Mouse (Mus musculus) left cerebral cortex, postnatal 10 days (tissue): ENCODE results near the gene Fanca. TPM values are rescaled to one million over a fixed set of nuclear protein-coding genes. Genes with fewer than 3 reads are reported as not detected.

Experiments used
- DNase-seq, 2 experiments: peaks; one replicate each; pipeline ENCODE4 v3.0.0; 2021 to 2022; ENCODE audit warnings: low spot score in 2 of 2, mixed read lengths in 1 of 2; ENCODE audit errors: extremely low spot score in 1 of 2
- intact Hi-C: fragments of 180-260 bp; cut with DNase I; formaldehyde crosslinking; loops from one replicate; pipeline ENCODE4 v1.15.1; 2025
- total RNA-seq, 2 experiments: library from RNA; stranded (reverse); gene quantifications; 2 replicates each; pipeline ENCODE4 v1.2.3; 2021

Fanca gene
- total RNA-seq = 1 to 10 TPM; 4.0 to 4.1 TPM

DNA sequence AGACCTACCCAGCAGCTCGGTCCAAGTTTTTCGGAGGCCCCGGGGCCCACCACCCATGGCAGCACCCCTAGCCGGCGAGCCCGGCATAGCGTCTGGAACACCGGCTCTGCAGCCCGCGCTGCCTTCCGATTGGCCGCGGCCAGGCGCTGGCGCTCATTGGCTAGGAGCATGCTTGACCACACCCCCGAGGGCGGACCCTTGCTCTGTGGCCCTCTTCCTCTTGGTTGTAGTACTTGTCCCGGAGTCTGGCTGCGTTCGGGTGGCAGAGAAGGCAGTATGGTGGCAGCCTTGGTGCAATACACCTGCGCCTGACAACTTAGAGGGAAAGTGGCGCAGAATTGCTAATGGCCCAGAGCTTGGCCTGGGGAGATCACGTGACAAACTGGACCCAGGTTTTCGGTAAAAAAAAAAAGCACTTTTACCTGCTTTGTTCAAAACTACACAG lies at the start of gene Fanca:
Gene Fanca (minus strand): TSS at position 110 of the 445 bp plus-strand sequence.
- intact Hi-C loops = loop anchor here (5.0 kb wide), 1 partner anchor 44 kb away; no protein-coding TSS in a partner anchor
- DNase-seq = peak; percentile 89 to 96

DNA sequence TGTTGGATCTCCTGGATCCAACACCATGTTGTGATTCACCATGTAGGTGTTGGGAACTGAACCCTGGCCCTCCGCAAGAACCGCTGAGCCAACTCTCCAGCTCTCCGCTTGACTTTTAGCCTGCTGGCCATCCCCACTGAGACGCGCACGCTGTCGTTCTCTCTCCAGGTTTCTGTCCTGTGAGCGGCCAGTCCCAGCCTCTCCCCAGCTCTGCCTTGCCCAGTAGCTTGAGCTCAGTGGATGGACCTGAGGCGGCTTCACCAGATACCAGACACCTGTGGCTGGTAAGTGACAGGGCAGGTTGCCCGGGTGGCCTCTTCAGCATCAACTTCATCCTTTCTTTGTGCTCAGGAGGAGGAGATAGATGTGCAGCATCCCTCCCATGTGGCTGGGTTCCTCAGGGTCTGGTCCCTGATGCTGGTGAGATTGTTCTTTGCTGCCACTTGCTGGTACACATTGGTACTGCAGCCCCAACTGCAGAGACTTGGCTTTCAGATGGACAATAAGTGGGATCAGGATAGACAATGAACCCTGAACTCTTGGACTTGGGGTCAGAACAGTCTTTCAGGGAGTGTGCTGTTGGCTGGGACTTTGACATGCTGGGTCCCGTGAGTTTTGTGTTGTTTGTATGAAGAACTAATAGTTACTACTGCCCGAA lies 42.8 kb upstream of the Fanca start:
- peak; percentile 77 to 79 for DNase-seq
- intact Hi-C loops = loop anchor here (5.0 to 10.0 kb wide), 2 partner anchors 44 to 106 kb away; partner anchors contain the start of genes Fanca, Vps9d1 and Zfp276

DNA sequence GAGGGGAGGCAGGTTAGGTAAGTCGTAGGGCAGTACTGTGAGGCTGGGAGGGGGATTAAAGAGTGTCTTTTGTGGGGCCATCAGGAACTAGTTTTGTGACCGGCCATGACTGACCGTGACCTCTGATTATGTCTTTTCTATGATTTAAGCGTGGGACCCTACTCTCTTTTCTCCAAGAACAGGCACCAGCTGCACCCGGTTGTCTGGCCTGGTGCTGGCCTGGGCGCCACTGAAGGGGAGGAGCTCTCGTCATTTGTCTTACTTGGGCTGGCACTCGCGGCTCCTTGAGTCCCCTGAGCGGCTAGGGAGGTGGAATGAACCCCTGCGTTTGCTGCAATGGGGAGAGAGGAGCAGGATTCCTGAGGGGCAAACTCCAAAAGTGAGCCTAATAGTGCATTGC lies 34.8 kb upstream of the Fanca start:
- intact Hi-C loops = no loop called here
- DNase-seq = no peak

GRCm38 (mm10) chr8:123352786-123353185 lies 34.4 kb upstream of the Fanca start:
- intact Hi-C loops = no loop called here
- peak in 1 of 2 experiments; percentile 70 for DNase-seq

- intact Hi-C loops = no loop called here
- DNase-seq = no peak
Observed at GRCm38 (mm10) chr8:123352118-123352517, 33.7 kb upstream of the Fanca start.

DNA sequence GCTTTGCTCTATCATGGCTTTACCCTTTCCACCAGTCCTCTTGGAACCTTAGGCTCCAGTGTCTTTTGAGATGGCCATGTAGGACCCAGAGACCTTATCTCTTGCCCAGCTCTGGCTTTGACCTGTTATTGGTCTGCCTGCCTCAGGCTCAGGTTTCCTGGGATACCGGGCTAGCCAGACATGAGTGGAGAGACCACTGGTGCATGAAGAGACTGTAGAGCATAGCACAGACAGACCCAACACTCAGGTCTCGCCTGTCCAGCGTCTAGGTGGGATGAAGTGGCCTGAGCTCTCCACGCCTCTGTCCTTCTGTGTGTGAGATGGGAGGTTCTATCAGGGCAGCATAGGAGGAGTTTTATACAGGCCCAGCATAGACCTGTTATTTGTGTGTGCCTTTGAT lies 30.7 kb upstream of the Fanca start:
- no peak for DNase-seq
- intact Hi-C loops = no loop called here

GRCm38 (mm10) chr8:123348237-123348843 lies 30.0 kb upstream of the Fanca start:
- intact Hi-C loops = no loop called here
- DNase-seq = peak; percentile 50 to 84

DNA sequence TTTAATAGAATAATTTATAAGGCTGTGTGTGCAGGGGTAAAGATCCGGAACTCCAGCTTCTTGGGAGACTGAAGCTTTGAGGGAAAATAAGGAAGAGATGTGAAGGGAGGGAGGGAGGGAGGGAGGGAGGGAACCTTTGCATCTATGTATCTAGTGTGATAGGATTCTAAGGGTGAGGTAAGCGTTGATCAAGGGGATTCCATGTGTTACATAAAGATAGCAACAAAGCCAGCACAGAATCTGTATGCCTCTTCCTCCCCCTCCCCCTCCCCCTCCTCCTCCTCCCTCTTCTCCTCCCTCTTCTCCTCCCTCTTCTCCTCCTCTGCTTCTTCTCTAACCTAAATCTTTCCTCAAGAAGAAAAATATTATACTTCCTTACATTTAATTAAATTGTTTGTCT lies 28.9 kb upstream of the Fanca start:
- intact Hi-C loops = no loop called here
- no peak for DNase-seq

- DNase-seq = no peak
- intact Hi-C loops = no loop called here
Observed at GRCm38 (mm10) chr8:123345856-123346255, 27.5 kb upstream of the Fanca start.

DNA sequence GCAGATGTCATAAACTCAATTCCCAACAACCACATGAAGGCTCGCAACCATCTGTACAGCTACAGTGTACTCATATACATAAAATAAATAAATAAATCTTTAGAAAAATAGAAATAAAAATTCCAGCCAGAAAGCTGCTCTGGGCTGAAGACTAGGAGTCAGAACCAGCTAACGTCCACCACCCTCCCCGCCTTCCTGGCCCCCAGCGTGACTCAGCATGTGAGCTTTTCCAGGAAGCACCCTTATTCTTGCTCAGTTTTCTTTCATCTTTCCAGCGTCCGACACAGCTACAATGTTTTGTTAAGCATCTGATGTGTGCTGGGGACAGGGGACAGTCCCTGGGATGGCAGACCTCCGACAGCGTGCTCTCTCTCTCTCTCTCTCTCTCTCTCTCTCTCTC lies 26.8 kb upstream of the Fanca start:
- intact Hi-C loops = no loop called here

DNA sequence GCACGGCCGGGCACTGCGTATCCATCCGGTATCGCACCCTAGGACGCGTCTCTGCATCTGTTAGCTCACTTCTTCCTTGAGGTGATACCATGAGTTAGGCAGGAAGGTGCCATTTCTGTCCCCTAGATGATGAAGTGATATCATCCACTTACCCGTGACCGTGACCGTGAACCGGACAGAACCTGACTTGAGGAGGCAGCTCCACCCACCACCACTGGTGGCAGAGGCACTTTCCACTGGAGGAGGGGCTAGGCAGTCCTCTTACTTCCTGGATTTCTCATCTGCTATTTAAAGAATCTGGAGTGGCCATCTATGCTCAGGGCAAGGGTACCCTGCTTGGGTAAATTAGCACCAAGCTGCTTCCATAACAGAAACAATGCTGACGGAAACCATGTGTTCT lies 25.0 kb upstream of the Fanca start:
- no peak for DNase-seq
- intact Hi-C loops = no loop called here

More for the DNA sequence above, 26.8 kb upstream of the Fanca start:
- no peak for DNase-seq

DNA sequence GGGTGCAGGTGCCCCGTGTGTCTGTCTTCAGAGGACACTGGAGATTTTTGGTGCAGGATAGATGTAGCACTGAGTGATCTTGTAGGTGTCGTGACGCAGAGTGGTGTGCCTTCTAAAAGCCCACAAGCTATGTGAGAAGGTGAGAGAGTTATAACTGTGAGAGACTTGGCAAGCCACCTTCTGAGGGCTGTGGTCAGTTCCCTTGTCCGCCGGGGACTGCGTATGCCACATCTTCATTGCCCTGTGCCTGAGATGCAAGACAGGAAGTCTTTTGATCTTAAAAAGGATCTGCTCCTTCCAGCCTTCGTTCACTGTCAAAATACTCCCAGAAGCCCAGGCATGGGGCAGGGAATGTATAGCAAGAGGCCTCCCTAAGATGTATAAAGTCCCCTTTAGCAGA lies 24.5 kb upstream of the Fanca start:
- DNase-seq = no peak
- intact Hi-C loops = no loop called here

GRCm38 (mm10) chr8:123342253-123342652 lies 23.9 kb upstream of the Fanca start:
- no peak for DNase-seq
- intact Hi-C loops = no loop called here

GRCm38 (mm10) chr8:123341040-123342015 lies 23.0 kb upstream of the Fanca start:
- intact Hi-C loops = no loop called here

DNA sequence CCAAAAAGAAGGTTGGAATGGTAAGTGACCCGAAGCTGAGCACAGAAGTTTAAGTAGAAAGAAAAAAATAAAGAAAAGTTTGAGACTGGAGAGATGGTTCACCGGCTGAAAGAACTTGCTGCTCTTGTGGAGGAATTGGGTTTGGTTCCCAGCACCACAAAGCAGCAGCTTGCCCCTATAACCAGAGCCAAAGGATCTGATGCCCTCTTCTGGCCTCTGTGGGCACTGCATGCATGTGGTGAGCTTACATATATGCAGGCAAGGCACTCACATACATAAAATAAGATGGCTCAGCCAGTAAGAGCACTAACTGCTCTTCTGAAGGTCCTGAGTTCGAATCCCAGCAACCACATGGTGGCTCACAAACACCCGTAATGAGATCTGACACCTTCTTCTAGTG lies 21.7 kb upstream of the Fanca start:
- intact Hi-C loops = no loop called here

More at GRCm38 (mm10) chr8:123341040-123342015, 23.0 kb upstream of the Fanca start:
- DNase-seq = no peak

GRCm38 (mm10) chr8:123337475-123337874 lies 19.1 kb upstream of the Fanca start:
- intact Hi-C loops = no loop called here
- no peak for DNase-seq

More for the DNA sequence above, 21.7 kb upstream of the Fanca start:
- DNase-seq = no peak

GRCm38 (mm10) chr8:123334467-123334866 lies 16.1 kb upstream of the Fanca start:
- no peak for DNase-seq
- intact Hi-C loops = no loop called here

DNA sequence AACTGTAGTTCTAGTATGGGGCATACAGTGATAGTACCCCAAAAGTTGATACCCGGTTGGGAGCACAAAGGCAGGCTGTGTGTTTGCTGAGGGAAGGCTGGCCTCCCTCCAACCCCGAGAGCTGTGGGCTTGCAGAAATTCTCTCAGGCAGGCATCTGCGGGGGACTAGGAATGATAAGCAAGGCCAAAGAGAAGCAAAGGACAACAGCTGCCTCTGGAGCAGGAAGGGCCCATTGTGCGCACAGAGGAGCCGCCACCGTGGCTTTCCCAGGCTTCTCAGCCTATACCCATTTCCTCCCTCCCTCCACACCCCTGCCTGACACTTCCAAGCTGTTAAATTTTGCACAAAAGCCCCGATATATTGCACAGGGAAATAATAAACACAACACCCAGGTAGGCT lies 15.5 kb upstream of the Fanca start:
- intact Hi-C loops = no loop called here
- DNase-seq = peak in 1 of 2 experiments; percentile 58

- no peak for DNase-seq
Observed at GRCm38 (mm10) chr8:123333091-123333587, 14.8 kb upstream of the Fanca start.

More at GRCm38 (mm10) chr8:123333091-123333587, 14.8 kb upstream of the Fanca start:
- intact Hi-C loops = no loop called here
